Mouse (Mus musculus): ENCODE data around the gene Pla2g4e. TPM values are rescaled to one million over a fixed set of nuclear protein-coding genes. Genes with fewer than 3 reads are reported as not detected.

Pla2g4e gene
- total RNA-seq (2023) = not detected

DNA sequence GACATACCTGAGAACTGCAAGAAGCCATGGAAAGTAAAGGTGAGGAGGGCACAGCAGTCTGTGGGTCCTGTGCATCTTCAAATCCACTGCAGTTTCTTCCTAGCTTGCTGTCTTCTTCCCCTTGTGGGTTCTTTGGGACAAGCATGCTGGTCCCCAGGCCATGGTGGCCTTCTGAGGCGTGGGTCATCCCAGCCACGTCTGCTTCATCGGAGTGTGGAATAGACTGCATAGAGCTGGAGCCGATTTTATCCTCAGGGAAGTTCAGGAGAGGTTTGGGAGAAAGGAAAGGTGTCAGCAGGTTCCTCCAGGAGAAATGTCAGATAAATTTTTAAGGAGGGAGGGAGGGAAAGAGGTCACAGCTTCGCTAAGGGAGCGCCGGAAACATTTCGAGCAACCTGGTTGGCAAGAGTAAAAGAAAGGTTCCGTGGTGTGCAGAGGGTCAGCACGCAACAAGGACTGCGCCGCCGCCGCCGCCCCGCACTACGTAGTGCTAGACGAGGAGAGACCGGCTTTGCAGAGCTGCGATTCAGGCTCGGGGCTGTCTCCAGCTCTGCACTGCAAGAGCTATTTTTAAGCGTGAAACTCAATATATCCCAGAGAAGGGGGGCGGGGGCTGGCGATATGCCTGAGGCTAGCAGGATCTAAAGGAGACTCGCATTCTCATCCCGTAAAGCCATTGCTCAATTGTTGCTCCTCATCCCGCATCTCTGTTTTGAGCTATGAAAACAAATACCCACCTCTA, at the start of gene Pla2g4e:
Gene Pla2g4e (minus strand): TSS at position 657 of the 742 bp plus-strand sequence.

DNA sequence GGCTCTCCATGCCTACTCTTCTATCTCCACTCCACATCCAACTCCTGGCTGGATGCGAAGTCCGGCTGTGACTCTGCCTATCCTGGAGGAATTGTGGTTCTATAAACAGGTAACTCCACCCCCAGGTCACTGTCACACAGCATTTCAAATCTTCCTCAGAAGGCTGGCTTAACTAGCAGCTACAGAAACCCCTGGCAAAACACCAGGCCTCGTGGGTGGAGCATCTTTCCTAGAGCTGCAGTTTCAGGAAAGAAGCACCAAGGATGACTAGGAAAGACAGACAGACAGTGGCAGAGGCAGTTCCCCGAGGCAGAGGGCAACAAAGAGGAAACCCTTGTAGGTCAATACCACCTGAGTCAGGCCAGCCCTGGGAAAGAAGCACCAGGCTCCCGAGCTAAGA, 43.9 kb upstream of the Pla2g4e start, which contains the start of gene Pla2g4d:
Gene Pla2g4d (minus strand): TSS at position 203 of the 400 bp plus-strand sequence.

GRCm38 (mm10) chr2:120154361-120154894, 90.7 kb downstream of the Pla2g4e start, which contains the start of gene Ehd4:
Gene Ehd4 (minus strand): TSS chr2:120154606.

Other genes starting within 250 kb of the Pla2g4e start
- gene Jmjd7, start 217.9 kb downstream of the Pla2g4e start, total RNA-seq (2023) = 1 to 10 TPM; 2.4 to 4.1 TPM
- under 1 TPM in 1 of 2 experiments, not detected in 1; 0.80 TPM for gene Gm28042, start 217.8 kb downstream of the Pla2g4e start, total RNA-seq (2023)
- 1 to 10 TPM in 1 of 2 experiments, under 1 TPM in 1; 0.76 to 2.0 TPM for gene Pla2g4b, start 211.9 kb downstream of the Pla2g4e start, total RNA-seq (2023)
- 10 to 100 TPM; 46.4 to 70.4 TPM for gene Ehd4, start 90.7 kb downstream of the Pla2g4e start, total RNA-seq (2023)
- not detected for gene Pla2g4d, start 43.9 kb upstream of the Pla2g4e start, total RNA-seq (2023)
- gene Pla2g4f, start 68.8 kb upstream of the Pla2g4e start, total RNA-seq (2023) = under 1 TPM in 1 of 2 experiments, not detected in 1; 0.13 TPM
- gene Vps39, start 107.8 kb upstream of the Pla2g4e start, total RNA-seq (2023) = 10 to 100 TPM; 30.3 to 35.3 TPM
- gene Ganc, start 158.6 kb upstream of the Pla2g4e start, total RNA-seq (2023) = 10 to 100 TPM; 11.9 to 15.3 TPM
- gene Tmem87a, start 158.8 kb upstream of the Pla2g4e start, total RNA-seq (2023) = 10 to 100 TPM; 25.2 to 28.5 TPM
- under 1 TPM; 0.16 to 0.31 TPM for gene Capn3, start 210.7 kb upstream of the Pla2g4e start, total RNA-seq (2023)